Mouse (Mus musculus): ENCODE results near the gene Plvap. TPM values are rescaled to one million over a fixed set of nuclear protein-coding genes. Genes with fewer than 3 reads are reported as not detected.

Gene Plvap
- polyA plus RNA-seq, 1 experiment from 2014 or later: 145 TPM

GRCm38 (mm10) chr8:71513018-71513754 lies 1.6 kb upstream of the Plvap start:
- H3K9me3 ChIP-seq (ENCODE audit: control insufficient read depth, low read length): no peaks in the 10 kb centered on the region
- peaks cover 16% of the 10 kb centered on the region for H3K27me3 ChIP-seq (ENCODE audit: control insufficient read depth, insufficient read depth, low read depth, low read length)
- peaks cover 11% of the 10 kb centered on the region for H3K4me1 ChIP-seq (replicated peaks; ENCODE audit: control insufficient read depth, insufficient read depth, low read length)
- 62% methylated on average over 15 of the region's 15 CpGs for WGBS
- H3K27ac ChIP-seq (ENCODE audit: low read length): peak overlapping the region; percentile 39; the same call in 1 of the 2 replicates
- no peaks in the 10 kb centered on the region for H3K36me3 ChIP-seq (ENCODE audit: control insufficient read depth, insufficient read depth, low read length)
- H3K4me2 ChIP-seq (ENCODE audit: low read depth, low read length): no peak overlapping the region
- no peak overlapping the region for H3K4me3 ChIP-seq (ENCODE audit: low read length)
- no peak overlapping the region for H3K9ac ChIP-seq (ENCODE audit: low read length)
- no peak for ATAC-seq (ENCODE audit: low read depth)

GRCm38 (mm10) chr8:71509316-71509715 lies 2.2 kb downstream of the Plvap start:
- Histone ChIP-seq H3K4me1 (replicated peaks; ENCODE audit: control insufficient read depth, insufficient read depth, low read length) (peaks cover 7% of the 10 kb centered on the region; the same call in 1 of the 2 replicates), H3K27ac (ENCODE audit: low read length) (no peak overlapping the region), H3K9me3 (ENCODE audit: control insufficient read depth, low read length) (no peaks in the 10 kb centered on the region), H3K27me3 (ENCODE audit: control insufficient read depth, insufficient read depth, low read depth, low read length) (peaks cover 30% of the 10 kb centered on the region), H3K4me3 (ENCODE audit: low read length) (peak overlapping the region; percentile 43), H3K4me2 (ENCODE audit: low read depth, low read length) (peak overlapping the region; percentile 48), H3K9ac (ENCODE audit: low read length) (no peak overlapping the region), H3K36me3 (ENCODE audit: control insufficient read depth, insufficient read depth, low read length) (no peaks in the 10 kb centered on the region)
- no peak for ATAC-seq (ENCODE audit: low read depth)
- WGBS: 67% methylated on average over 2 of the region's 2 CpGs

GRCm38 (mm10) chr8:71507589-71508104 lies 3.9 kb downstream of the Plvap start:
- peaks cover 30% of the 10 kb centered on the region for H3K27me3 ChIP-seq (ENCODE audit: control insufficient read depth, insufficient read depth, low read depth, low read length)

GRCm38 (mm10) chr8:71505979-71506378 lies 5.6 kb downstream of the Plvap start:
- WGBS: 77% methylated on average over 4 of the region's 4 CpGs
- Histone ChIP-seq H3K4me1 (replicated peaks; ENCODE audit: control insufficient read depth, insufficient read depth, low read length) (peaks cover 5% of the 10 kb centered on the region; the same call in 1 of the 2 replicates), H3K4me2 (ENCODE audit: low read depth, low read length) (no peak overlapping the region), H3K27me3 (ENCODE audit: control insufficient read depth, insufficient read depth, low read depth, low read length) (peaks cover 30% of the 10 kb centered on the region), H3K36me3 (ENCODE audit: control insufficient read depth, insufficient read depth, low read length) (no peaks in the 10 kb centered on the region), H3K9ac (ENCODE audit: low read length) (no peak overlapping the region), H3K9me3 (ENCODE audit: control insufficient read depth, low read length) (no peaks in the 10 kb centered on the region), H3K4me3 (ENCODE audit: low read length) (no peak overlapping the region), H3K27ac (ENCODE audit: low read length) (no peak overlapping the region)
- ATAC-seq (ENCODE audit: low read depth): no peak

More at GRCm38 (mm10) chr8:71507589-71508104, 3.9 kb downstream of the Plvap start:
- WGBS: 0% methylated on average over 61 of the region's 61 CpGs
- no peak overlapping the region for H3K27ac ChIP-seq (ENCODE audit: low read length)
- peak; percentile 75 for ATAC-seq (ENCODE audit: low read depth)
- H3K9ac ChIP-seq (ENCODE audit: low read length): peak overlapping the region; percentile 61
- H3K9me3 ChIP-seq (ENCODE audit: control insufficient read depth, low read length): no peaks in the 10 kb centered on the region
- H3K36me3 ChIP-seq (ENCODE audit: control insufficient read depth, insufficient read depth, low read length): no peaks in the 10 kb centered on the region
- peaks cover 6% of the 10 kb centered on the region; the same call in 1 of the 2 replicates for H3K4me1 ChIP-seq (replicated peaks; ENCODE audit: control insufficient read depth, insufficient read depth, low read length)
- peak overlapping the region; percentile 46 for H3K4me3 ChIP-seq (ENCODE audit: low read length)
- H3K4me2 ChIP-seq (ENCODE audit: low read depth, low read length): peak overlapping the region; percentile 61

- Histone ChIP-seq H3K9ac (ENCODE audit: low read length) (no peak overlapping the region), H3K36me3 (ENCODE audit: control insufficient read depth, insufficient read depth, low read length) (no peaks in the 10 kb centered on the region), H3K4me2 (ENCODE audit: low read depth, low read length) (no peak overlapping the region), H3K27me3 (ENCODE audit: control insufficient read depth, insufficient read depth, low read depth, low read length) (peaks cover 30% of the 10 kb centered on the region), H3K4me1 (replicated peaks; ENCODE audit: control insufficient read depth, insufficient read depth, low read length) (peaks cover 5% of the 10 kb centered on the region; the same call in 1 of the 2 replicates), H3K27ac (ENCODE audit: low read length) (no peak overlapping the region), H3K9me3 (ENCODE audit: control insufficient read depth, low read length) (no peaks in the 10 kb centered on the region), H3K4me3 (ENCODE audit: low read length) (no peak overlapping the region)
- ATAC-seq (ENCODE audit: low read depth): no peak
- 91% methylated on average over 4 of the region's 4 CpGs for WGBS
Measured at GRCm38 (mm10) chr8:71505326-71505725, 6.2 kb downstream of the Plvap start.

GRCm38 (mm10) chr8:71504349-71504748 lies 7.2 kb downstream of the Plvap start:
- H3K9ac ChIP-seq (ENCODE audit: low read length): no peak overlapping the region
- H3K4me2 ChIP-seq (ENCODE audit: low read depth, low read length): no peak overlapping the region
- no peak for ATAC-seq (ENCODE audit: low read depth)
- H3K27me3 ChIP-seq (ENCODE audit: control insufficient read depth, insufficient read depth, low read depth, low read length): peaks cover 23% of the 10 kb centered on the region
- 89% methylated on average over 4 of the region's 4 CpGs for WGBS
- peaks cover 8% of the 10 kb centered on the region for H3K4me1 ChIP-seq (replicated peaks; ENCODE audit: control insufficient read depth, insufficient read depth, low read length)
- H3K4me3 ChIP-seq (ENCODE audit: low read length): no peak overlapping the region
- H3K36me3 ChIP-seq (ENCODE audit: control insufficient read depth, insufficient read depth, low read length): no peaks in the 10 kb centered on the region
- no peak overlapping the region for H3K27ac ChIP-seq (ENCODE audit: low read length)
- no peaks in the 10 kb centered on the region for H3K9me3 ChIP-seq (ENCODE audit: control insufficient read depth, low read length)

- ATAC-seq (ENCODE audit: low read depth): peak; percentile 41
- peak overlapping the region; percentile 23; the same call in 1 of the 2 replicates for H3K4me2 ChIP-seq (ENCODE audit: low read depth, low read length)
- no peaks in the 10 kb centered on the region for H3K9me3 ChIP-seq (ENCODE audit: control insufficient read depth, low read length)
- no peak overlapping the region for H3K4me3 ChIP-seq (ENCODE audit: low read length)
- peaks cover 44% of the 10 kb centered on the region for H3K4me1 ChIP-seq (replicated peaks; ENCODE audit: control insufficient read depth, insufficient read depth, low read length)
- peak overlapping the region; percentile 6 for H3K9ac ChIP-seq (ENCODE audit: low read length)
- WGBS: 17% methylated on average over 16 of the region's 16 CpGs
- H3K27ac ChIP-seq (ENCODE audit: low read length): peak overlapping the region; percentile 68
- H3K36me3 ChIP-seq (ENCODE audit: control insufficient read depth, insufficient read depth, low read length): no peaks in the 10 kb centered on the region
- H3K27me3 ChIP-seq (ENCODE audit: control insufficient read depth, insufficient read depth, low read depth, low read length): no peaks in the 10 kb centered on the region
Measured at GRCm38 (mm10) chr8:71498816-71499690, 12.5 kb downstream of the Plvap start.

- H3K4me3 ChIP-seq (ENCODE audit: low read length): no peak overlapping the region
- H3K9me3 ChIP-seq (ENCODE audit: control insufficient read depth, low read length): no peaks in the 10 kb centered on the region
- peak overlapping the region; percentile 68 for H3K27ac ChIP-seq (ENCODE audit: low read length)
- no peaks in the 10 kb centered on the region for H3K27me3 ChIP-seq (ENCODE audit: control insufficient read depth, insufficient read depth, low read depth, low read length)
- no peak overlapping the region for H3K4me2 ChIP-seq (ENCODE audit: low read depth, low read length)
- WGBS: 24% methylated on average over 15 of the region's 15 CpGs
- ATAC-seq (ENCODE audit: low read depth): peak; percentile 1; the same call in 1 of the 2 replicates
- H3K36me3 ChIP-seq (ENCODE audit: control insufficient read depth, insufficient read depth, low read length): peaks cover 3% of the 10 kb centered on the region; the same call in 1 of the 2 replicates
- peaks cover 44% of the 10 kb centered on the region for H3K4me1 ChIP-seq (replicated peaks; ENCODE audit: control insufficient read depth, insufficient read depth, low read length)
- H3K9ac ChIP-seq (ENCODE audit: low read length): peak overlapping the region; percentile 6; the same call in 1 of the 2 replicates
Measured at GRCm38 (mm10) chr8:71497881-71498501, 13.6 kb downstream of the Plvap start.
